Mouse (Mus musculus) olfactory bulb, adult 2 months (tissue): ENCODE results near the gene Cad. TPM values are rescaled to one million over a fixed set of nuclear protein-coding genes. Genes with fewer than 3 reads are reported as not detected.
A peak's percentile ranks its signal among the peaks of the same experiment; 100 is the strongest.

ENCODE experiments used
- H3K27ac ChIP-seq: fragments of 200-500 bp; 2 replicates; pipeline ENCODE4 v1.5.1; 2012; ENCODE audit warnings: low read depth, low read length; ENCODE audit not compliant: insufficient read depth
- H3K4me1 ChIP-seq: fragments of 200-500 bp; 2 replicates; pipeline ENCODE4 v1.6.1; 2012; ENCODE audit warnings: low read length; ENCODE audit not compliant: control insufficient read depth, insufficient read depth
- H3K4me3 ChIP-seq: fragments of 200-500 bp; 2 replicates; pipeline ENCODE4 v1.5.1; 2012; ENCODE audit warnings: mild to moderate bottlenecking, low read depth, low read length, moderate library complexity; ENCODE audit not compliant: insufficient read depth
- CTCF ChIP-seq: fragments of 200-500 bp; IDR thresholded peaks from 2 replicates; pipeline ENCODE4 v1.5.1; 2012; ENCODE audit warnings: low read depth, mild to moderate bottlenecking, low read length, moderate library complexity; ENCODE audit not compliant: insufficient read depth
- POLR2A ChIP-seq: fragments of 200-500 bp; IDR thresholded peaks from 2 replicates; pipeline ENCODE4 v1.6.1; 2012; ENCODE audit warnings: mild to moderate bottlenecking, low read depth, low read length, moderate library complexity; ENCODE audit not compliant: insufficient read depth
- WGBS: fragments of 180-500 bp; shearing (Covaris S2); methylation state at CpG from one replicate; pipeline ENCODE4 v1.1.7; 2018; 5-methylcytosine and 5-hydroxymethylcytosine counted together
- polyA plus RNA-seq: library from polyadenylated mRNA; stranded (reverse); fragments of >200 nt; gene quantifications from 2 replicates; pipeline ENCODE4 v1.2.4, GENCODE M21; 2012; ENCODE audit warnings: low replicate concordance; ENCODE audit not compliant: missing spikeins, insufficient read depth, insufficient read length

Gene Cad
- polyA plus RNA-seq, 1 experiment: not detected

- 43% methylated on average over 19 of the region's 19 CpGs for WGBS
- TF ChIP-seq CTCF (no peak), POLR2A (no peak)
- H3K4me1 ChIP-seq: peaks cover 5% of the 10 kb centered on the region
- H3K4me3 ChIP-seq: peak overlapping the region; percentile 83
- no peak overlapping the region for H3K27ac ChIP-seq
These were observed 898 bp downstream of the Cad start for GRCm38 (mm10) chr5:31055216-31056140.

- no peak overlapping the region for H3K27ac ChIP-seq
These were observed 15.2 kb downstream of the Cad start for GRCm38 (mm10) chr5:31069810-31070209.

GRCm38 (mm10) chr5:31071059-31071458, 16.5 kb downstream of the Cad start:
- Histone ChIP-seq H3K4me3 (no peak overlapping the region), H3K27ac (no peak overlapping the region), H3K4me1 (no peaks in the 10 kb centered on the region)
- WGBS: 81% methylated on average over 2 of the region's 2 CpGs
- TF ChIP-seq CTCF (no peak), POLR2A (no peak)

More at GRCm38 (mm10) chr5:31069810-31070209, 15.2 kb downstream of the Cad start:
- Histone ChIP-seq H3K4me1 (no peaks in the 10 kb centered on the region), H3K4me3 (no peak overlapping the region)
- no peak for TF ChIP-seq CTCF
- WGBS: 94% methylated on average over 3 of the region's 3 CpGs

- Histone ChIP-seq H3K27ac (no peak overlapping the region), H3K4me1 (no peaks in the 10 kb centered on the region), H3K4me3 (no peak overlapping the region)
- WGBS: 97% methylated on average over 11 of the region's 11 CpGs
- TF ChIP-seq CTCF: no peak
- TF ChIP-seq POLR2A: no peak
These were observed 17.2 kb downstream of the Cad start for GRCm38 (mm10) chr5:31071821-31072220.

- Histone ChIP-seq H3K27ac (no peak overlapping the region), H3K4me1 (no peaks in the 10 kb centered on the region), H3K4me3 (no peak overlapping the region)
- 91% methylated on average over 12 of the region's 12 CpGs for WGBS
- no peak for TF ChIP-seq CTCF
- no peak for TF ChIP-seq POLR2A
These were observed 18.6 kb downstream of the Cad start for GRCm38 (mm10) chr5:31073176-31073575.

- TF ChIP-seq POLR2A: no peak
- TF ChIP-seq CTCF: no peak
- Histone ChIP-seq H3K27ac (no peak overlapping the region), H3K4me3 (no peak overlapping the region), H3K4me1 (peaks cover 8% of the 10 kb centered on the region)
- WGBS: 90% methylated on average over 13 of the region's 13 CpGs
These were observed 21.8 kb downstream of the Cad start for GRCm38 (mm10) chr5:31076346-31076745.

GRCm38 (mm10) chr5:31080059-31080794, 25.6 kb downstream of the Cad start:
- H3K4me3 ChIP-seq: no peak overlapping the region
- WGBS: 40% methylated on average over 13 of the region's 13 CpGs
- no peak for TF ChIP-seq POLR2A
- TF ChIP-seq CTCF: no peak
- H3K4me1 ChIP-seq: peaks cover 12% of the 10 kb centered on the region
- no peak overlapping the region for H3K27ac ChIP-seq

- H3K27ac ChIP-seq: no peak overlapping the region
- TF ChIP-seq CTCF: no peak
- peaks cover 12% of the 10 kb centered on the region for H3K4me1 ChIP-seq
- no peak overlapping the region for H3K4me3 ChIP-seq
- 73% methylated on average over 3 of the region's 3 CpGs for WGBS
These were observed 26.2 kb downstream of the Cad start for GRCm38 (mm10) chr5:31080795-31081164.

- peaks cover 12% of the 10 kb centered on the region for H3K4me1 ChIP-seq
- H3K27ac ChIP-seq: no peak overlapping the region
- TF ChIP-seq CTCF: no peak
- no peak for TF ChIP-seq POLR2A
- no peak overlapping the region for H3K4me3 ChIP-seq
- WGBS: 98% methylated on average over 3 of the region's 3 CpGs
These were observed 26.8 kb downstream of the Cad start for GRCm38 (mm10) chr5:31081386-31081785.
